Mouse (Mus musculus) C2C12 (cell line): ENCODE data around the gene Zfp423.

ENCODE experiments used
- CEBPB ChIP-seq: IDR thresholded peaks from one replicate; pipeline ENCODE4 v1.6.1; 2011; ENCODE audit warnings: low read depth, mild to moderate bottlenecking, control low read depth, moderate library complexity
- CTCF ChIP-seq: IDR thresholded peaks from one replicate; pipeline ENCODE4 v1.5.1; 2011; ENCODE audit not compliant: control insufficient read depth, insufficient read depth, insufficient read length
- FOSL1 ChIP-seq: IDR thresholded peaks from one replicate; pipeline ENCODE4 v1.8.0; 2011; ENCODE audit warnings: mild to moderate bottlenecking, low read length; ENCODE audit not compliant: poor library complexity, insufficient read depth, severe bottlenecking
- MAX ChIP-seq: IDR thresholded peaks from one replicate; pipeline ENCODE4 v1.6.1; 2011; ENCODE audit warnings: mild to moderate bottlenecking, control low read depth
- MYOD1 ChIP-seq: IDR thresholded peaks from one replicate; pipeline ENCODE4 v1.6.1; 2011; ENCODE audit warnings: low read depth; ENCODE audit not compliant: control insufficient read depth, insufficient read length
- MYOG ChIP-seq: IDR thresholded peaks from one replicate; pipeline ENCODE4 v1.6.1; 2011; ENCODE audit not compliant: control insufficient read depth, insufficient read length; ENCODE audit errors: extremely low read depth
- USF1 ChIP-seq: IDR thresholded peaks from one replicate; pipeline ENCODE4 v1.6.1; 2011; ENCODE audit warnings: low read depth, mild to moderate bottlenecking, control low read depth, moderate library complexity

- TF ChIP-seq USF1 (no peak), CTCF (no peak), CEBPB (no peak), MYOD1 (no peak), MAX (no peak), MYOG (no peak), FOSL1 (no peak)
Observed at GRCm38 (mm10) chr8:87794639-87795038, 164.8 kb downstream of the Zfp423 start.
